Mouse (Mus musculus): Measurements from ENCODE around the gene Dolk.

GRCm38 (mm10) chr2:30252521-30252920 lies 33.6 kb downstream of the Dolk start:
- TF ChIP-seq ZMIZ1 (IDR thresholded peaks at IDR 0.05; ENCODE audit: low read depth, low read length): no peak
- no peak for TF ChIP-seq POLR2A (IDR thresholded peaks at IDR 0.05; ENCODE audit: control insufficient read depth in 1 of 2, insufficient read depth in 1 of 2, low read depth in 1 of 2, low read length in 2 of 2, poor library complexity in 1 of 2)
- TF ChIP-seq TBP (IDR thresholded peaks at IDR 0.05; ENCODE audit: low read depth, low read length): no peak
- no peak for TF ChIP-seq CTCF (IDR thresholded peaks at IDR 0.05 in 2 of 3, conservative IDR thresholded peaks at IDR 0.05 in 1 of 3; ENCODE audit: control insufficient read depth in 1 of 3, insufficient read depth in 1 of 3, low read depth in 2 of 3, low read length in 3 of 3, poor library complexity in 1 of 3, severe bottlenecking in 1 of 3)
- no peak for TF ChIP-seq MYC (IDR thresholded peaks at IDR 0.05; ENCODE audit: low read depth, low read length)
- TF ChIP-seq SIN3A (IDR thresholded peaks at IDR 0.05; ENCODE audit: low read length): no peak
- TF ChIP-seq ZC3H11A (IDR thresholded peaks at IDR 0.05; ENCODE audit: low read depth, low read length): no peak
